Mouse (Mus musculus): ENCODE results near the gene Acacb. TPM values are rescaled to one million over a fixed set of nuclear protein-coding genes. Genes with fewer than 3 reads are reported as not detected.
A peak's percentile ranks its signal among the peaks of the same experiment; 100 is the strongest.

Acacb gene
- total RNA-seq, 2 experiments from 2014 or later, result 4.4 to 5.3 TPM

DNA sequence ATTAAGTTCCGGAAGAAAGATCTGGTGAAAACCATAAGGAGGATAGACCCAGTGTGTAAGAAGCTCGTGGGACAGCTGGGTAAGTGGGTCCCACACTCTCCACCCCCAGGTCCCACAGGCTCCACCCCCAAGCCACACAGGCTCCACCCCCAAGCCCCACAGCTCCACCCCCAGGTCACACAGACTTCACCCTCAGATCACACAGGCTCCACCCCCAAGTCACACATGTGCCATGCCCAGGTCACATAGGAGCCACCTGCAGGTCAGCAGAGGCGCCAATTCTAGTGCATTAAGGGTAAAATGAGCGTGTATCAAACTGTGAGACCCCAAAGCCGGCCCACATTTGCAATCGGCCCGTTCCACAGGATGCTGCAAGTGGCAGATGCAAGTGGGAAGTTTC is 100.1 kb downstream of the Acacb start:
- TF ChIP-seq CTCF (IDR thresholded peaks at IDR 0.05), result no peak
- no peak for DNase-seq (ENCODE audit: extremely low spot score in 1 of 2, low spot score in 2 of 2)
- H3K27ac ChIP-seq, result no peak overlapping the region
- H3K4me3 ChIP-seq, result no peak overlapping the region
- intact Hi-C loops (cut with DNase I), result no loop called here

DNA sequence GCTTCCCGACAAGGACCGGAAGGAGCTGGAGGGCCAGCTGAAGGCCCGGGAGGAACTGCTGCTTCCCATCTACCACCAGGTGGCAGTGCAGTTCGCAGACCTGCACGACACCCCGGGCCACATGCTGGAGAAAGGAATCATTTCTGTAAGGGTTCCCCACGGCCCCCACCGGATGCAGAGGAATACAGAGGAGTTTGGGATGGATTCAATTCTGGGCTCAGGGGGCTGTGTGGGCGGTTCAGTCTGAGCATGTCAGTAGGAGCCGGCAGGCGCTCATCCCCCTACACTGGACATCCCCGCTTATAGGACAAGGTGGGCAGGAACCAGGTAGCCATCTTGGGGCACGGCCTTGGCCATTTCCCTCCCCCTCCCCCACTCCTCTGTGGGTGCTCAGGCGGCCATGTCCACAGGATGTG is 101.8 kb downstream of the Acacb start:
- peak; percentile 68 to 76 for DNase-seq (ENCODE audit: extremely low spot score in 1 of 2, low spot score in 2 of 2)
- Histone ChIP-seq H3K4me3 (no peak overlapping the region), H3K27ac (no peak overlapping the region)
- intact Hi-C loops (cut with DNase I), result loop anchor here (1.0 kb wide), 1 partner anchor 61 kb away; no protein-coding TSS in a partner anchor
- peak; percentile 93 for TF ChIP-seq CTCF (IDR thresholded peaks at IDR 0.05)

DNA sequence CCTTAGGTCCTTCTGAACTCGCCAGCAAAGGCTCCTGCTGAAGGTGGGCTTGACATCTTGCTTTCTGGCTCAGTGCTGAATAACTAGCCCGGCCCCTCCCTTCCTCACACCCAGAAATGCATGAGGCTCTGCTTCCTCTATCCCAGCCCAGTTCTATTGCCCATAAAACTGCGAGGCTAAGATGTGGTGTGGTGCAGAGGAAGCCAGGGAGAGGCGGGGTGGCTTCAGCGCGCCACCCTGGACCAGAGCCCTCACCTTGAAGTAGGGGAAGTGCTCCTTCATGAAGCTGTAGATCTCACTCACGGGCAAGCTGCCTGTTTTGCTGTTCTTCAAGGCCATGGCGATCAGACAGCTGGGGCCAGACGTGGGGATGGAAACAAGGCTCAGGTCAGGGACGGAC is 113.2 kb downstream of the Acacb start:
- no peak overlapping the region for H3K4me3 ChIP-seq
- intact Hi-C loops (cut with DNase I), result no loop called here
- no peak for DNase-seq (ENCODE audit: extremely low spot score in 1 of 2, low spot score in 2 of 2)
- no peak for TF ChIP-seq CTCF (IDR thresholded peaks at IDR 0.05)
- H3K27ac ChIP-seq, result no peak overlapping the region

DNA sequence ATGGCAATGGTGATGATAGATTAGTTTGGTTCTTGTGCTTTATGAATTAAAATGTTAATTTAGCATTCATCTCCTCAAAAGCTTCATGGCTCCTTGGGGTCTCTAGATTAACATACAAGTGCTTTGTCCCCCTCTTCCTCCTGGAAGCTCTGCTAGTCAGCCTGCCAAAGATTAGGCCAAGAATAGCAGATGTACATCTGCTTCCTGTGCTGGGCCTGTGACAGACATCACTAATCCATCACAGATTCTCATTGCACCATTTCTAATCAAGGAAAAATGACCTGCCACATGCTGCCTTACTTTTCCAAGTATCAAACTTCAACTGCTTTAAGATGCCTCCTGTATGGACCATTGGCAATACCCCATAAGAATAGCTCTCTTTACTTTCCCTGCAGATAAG is 115.2 kb downstream of the Acacb start:
- Histone ChIP-seq H3K4me3 (no peak overlapping the region), H3K27ac (no peak overlapping the region)
- DNase-seq (ENCODE audit: extremely low spot score in 1 of 2, low spot score in 2 of 2), result no peak
- intact Hi-C loops (cut with DNase I), result no loop called here
- TF ChIP-seq CTCF (IDR thresholded peaks at IDR 0.05), result no peak

DNA sequence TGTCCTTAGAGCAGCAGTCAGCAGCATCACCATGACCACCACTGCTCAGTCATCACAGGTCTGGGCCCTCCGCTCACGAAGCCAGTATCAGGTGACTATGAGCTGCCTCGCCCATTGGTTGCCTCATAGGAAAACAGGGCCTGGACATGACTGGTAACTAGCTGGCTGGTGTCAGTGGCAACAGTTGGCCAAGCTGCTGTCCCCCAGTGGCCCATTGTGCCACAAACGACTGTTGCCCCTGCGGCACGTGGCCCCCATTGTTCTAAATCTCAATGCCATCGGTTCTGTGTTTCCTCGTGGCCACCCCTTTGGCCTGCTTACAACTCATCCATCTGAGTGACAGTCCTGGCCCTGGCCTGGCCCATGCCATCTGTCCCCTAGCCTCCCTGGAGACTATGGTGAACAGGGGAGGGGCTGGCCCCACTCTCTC is 117.7 kb downstream of the Acacb start:
- TF ChIP-seq CTCF (IDR thresholded peaks at IDR 0.05), result no peak
- no peak overlapping the region for H3K27ac ChIP-seq
- intact Hi-C loops (cut with DNase I), result no loop called here

DNA sequence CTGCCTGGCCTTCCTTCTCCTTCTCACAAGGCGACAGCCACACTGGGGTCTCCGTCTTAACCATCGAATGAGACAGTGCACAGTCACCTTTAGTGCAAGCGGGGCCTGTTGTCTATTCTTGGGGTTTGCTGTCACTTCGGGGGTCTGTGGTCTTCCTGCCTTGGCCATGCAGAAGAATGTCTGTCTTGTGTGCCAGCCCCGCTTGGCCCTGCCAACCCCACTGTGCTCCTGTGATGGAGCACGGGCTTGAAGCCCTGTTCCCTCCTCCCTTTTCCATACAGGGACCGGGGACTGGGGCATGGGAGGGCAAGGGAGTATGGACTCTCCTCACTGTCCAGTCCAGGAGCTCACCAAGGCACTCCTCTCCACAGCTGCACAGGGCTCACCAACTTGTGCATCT is 118.5 kb downstream of the Acacb start:
- DNase-seq (ENCODE audit: extremely low spot score in 1 of 2, low spot score in 2 of 2), result no peak
- intact Hi-C loops (cut with DNase I), result no loop called here
- TF ChIP-seq CTCF (IDR thresholded peaks at IDR 0.05), result no peak
- Histone ChIP-seq H3K4me3 (no peak overlapping the region), H3K27ac (no peak overlapping the region)

More for the DNA sequence above, 117.7 kb downstream of the Acacb start:
- DNase-seq (ENCODE audit: extremely low spot score in 1 of 2, low spot score in 2 of 2), result no peak
- no peak overlapping the region for H3K4me3 ChIP-seq

DNA sequence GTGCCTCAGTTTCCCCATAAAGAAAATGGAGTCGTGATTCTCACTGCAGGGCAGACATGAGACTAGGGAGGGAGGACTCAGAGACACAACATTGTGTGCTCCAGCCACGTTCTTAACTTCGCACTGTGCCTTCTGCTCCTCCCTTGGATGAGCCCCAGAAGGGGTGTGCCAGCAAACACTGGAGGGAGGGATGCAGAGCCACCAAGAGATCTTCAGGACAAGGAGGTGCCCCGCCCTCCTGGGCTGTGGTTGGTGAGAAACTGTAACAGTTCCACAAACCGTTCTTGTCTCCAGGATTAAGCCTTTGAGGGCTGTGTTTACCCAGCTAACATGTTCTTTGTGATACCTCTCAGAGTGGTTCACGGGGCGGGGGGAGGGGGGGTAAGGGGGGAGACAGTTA is 122.3 kb downstream of the Acacb start:
- intact Hi-C loops (cut with DNase I), result no loop called here
- H3K4me3 ChIP-seq, result no peak overlapping the region
- TF ChIP-seq CTCF (IDR thresholded peaks at IDR 0.05), result no peak

DNA sequence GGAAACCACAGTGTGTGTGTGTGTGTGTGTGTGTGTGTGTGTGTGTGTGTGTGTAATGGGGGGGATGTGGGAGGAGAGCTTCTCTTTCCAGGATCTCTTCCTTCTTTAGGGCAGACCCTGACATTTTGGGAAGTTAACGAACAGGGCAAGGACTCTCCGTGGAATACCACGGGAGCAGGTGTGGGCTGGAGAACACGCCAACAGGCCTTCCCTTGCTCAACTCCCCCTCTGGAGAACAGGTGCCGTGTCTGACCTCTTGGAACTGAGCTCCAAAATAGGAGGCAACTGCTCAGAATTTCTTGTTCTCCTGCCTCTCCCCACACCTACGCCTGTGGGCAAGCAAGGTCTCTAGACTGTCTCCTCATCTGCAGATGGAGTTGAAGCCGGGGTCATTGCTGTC is 123.2 kb downstream of the Acacb start:
- no peak overlapping the region for H3K4me3 ChIP-seq
- no peak for TF ChIP-seq CTCF (IDR thresholded peaks at IDR 0.05)
- DNase-seq (ENCODE audit: extremely low spot score in 1 of 2, low spot score in 2 of 2), result no peak
- intact Hi-C loops (cut with DNase I), result no loop called here
- no peak overlapping the region for H3K27ac ChIP-seq

More for the DNA sequence above, 122.3 kb downstream of the Acacb start:
- H3K27ac ChIP-seq, result no peak overlapping the region
- DNase-seq (ENCODE audit: extremely low spot score in 1 of 2, low spot score in 2 of 2), result no peak

DNA sequence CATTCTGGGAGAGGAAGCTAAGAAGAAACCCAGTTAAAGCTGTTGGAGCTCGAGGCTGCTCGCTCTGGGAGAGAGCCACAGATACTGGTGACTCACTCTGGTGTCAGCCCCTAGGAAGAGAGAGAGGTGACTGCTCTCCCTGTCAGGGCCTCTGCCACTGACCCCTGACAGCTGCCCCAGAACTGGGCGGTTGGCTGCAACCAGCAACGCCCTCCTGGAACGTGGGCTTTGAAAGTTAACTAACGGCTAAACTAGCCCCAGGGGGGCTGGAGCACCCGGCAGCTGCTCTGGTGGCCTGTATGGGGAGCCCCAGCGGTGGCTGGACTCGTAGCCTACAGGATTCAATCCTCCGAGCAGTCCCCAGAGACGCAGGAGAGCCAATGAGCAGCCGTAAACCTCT is 123.6 kb downstream of the Acacb start:
- TF ChIP-seq CTCF (IDR thresholded peaks at IDR 0.05), result no peak
- intact Hi-C loops (cut with DNase I), result no loop called here
- no peak for DNase-seq (ENCODE audit: extremely low spot score in 1 of 2, low spot score in 2 of 2)

DNA sequence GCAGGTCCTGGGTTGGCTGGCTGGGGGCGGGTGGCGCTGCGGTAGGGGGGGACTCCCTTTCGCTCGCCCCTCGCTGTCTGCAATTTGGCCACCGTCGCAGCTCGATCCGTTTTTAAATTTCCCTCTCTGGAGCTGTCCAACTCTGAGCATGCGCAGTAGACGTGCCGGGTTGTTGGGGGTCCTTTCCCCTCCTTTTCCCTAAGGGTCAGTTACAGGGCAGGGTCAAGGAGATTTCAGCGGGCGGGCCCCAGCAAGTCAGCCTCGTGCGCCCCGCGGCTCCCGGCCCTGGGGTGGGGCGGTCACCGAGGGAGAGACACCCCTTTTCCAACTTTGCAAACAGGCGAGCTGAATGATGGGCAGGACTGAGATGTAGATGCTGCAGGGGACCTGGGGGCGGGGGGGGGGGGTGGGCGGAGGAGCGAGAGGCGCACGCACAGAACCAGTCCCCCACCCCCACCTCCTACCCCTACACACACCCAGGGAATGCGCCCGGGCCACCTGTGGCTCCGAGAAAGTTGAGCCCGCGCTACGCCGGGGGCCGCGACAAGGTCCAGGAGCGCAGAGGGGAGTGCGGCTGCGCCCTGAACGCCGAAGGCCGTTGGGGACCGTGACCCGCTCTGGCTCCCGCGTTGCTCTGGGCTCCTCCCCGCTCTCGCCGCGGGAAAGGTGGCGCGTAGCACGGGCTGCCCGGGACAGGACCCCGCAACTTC is 127.5 kb downstream of the Acacb start, which contains the start of gene Foxn4:
TSS of gene Foxn4 (minus strand) at position 115 of the 710 bp plus-strand sequence.
- intact Hi-C loops (cut with DNase I), result no loop called here
- Histone ChIP-seq H3K4me3 (no peak within 1 kb of the TSS), H3K27ac (no peak within 1 kb of the TSS)
- no peak for DNase-seq (ENCODE audit: extremely low spot score in 1 of 2, low spot score in 2 of 2)
- no peak for TF ChIP-seq CTCF (IDR thresholded peaks at IDR 0.05)

More for the DNA sequence above, 123.6 kb downstream of the Acacb start:
- no peak overlapping the region for H3K4me3 ChIP-seq
- no peak overlapping the region for H3K27ac ChIP-seq

DNA sequence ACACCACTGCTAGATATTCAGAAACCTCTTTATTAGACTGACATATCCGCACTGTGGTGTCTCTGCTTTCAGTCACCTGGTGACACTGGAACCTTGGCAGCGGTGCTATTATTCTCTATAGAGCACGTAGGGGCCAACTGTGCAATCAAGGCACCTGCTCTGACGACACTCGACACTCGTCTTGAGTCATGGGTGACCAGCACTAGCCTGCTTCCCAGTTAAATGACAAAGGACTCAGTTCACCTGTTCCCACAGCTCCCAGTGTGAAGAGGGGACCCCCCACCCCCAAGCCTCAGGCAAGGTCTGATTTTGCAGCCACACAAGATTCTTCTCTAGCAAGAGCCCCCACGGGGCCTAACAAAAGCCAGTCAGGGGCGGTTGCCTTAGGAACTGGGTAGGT is 129.0 kb downstream of the Acacb start:
- intact Hi-C loops (cut with DNase I), result no loop called here
- DNase-seq (ENCODE audit: extremely low spot score in 1 of 2, low spot score in 2 of 2), result no peak
- Histone ChIP-seq H3K27ac (no peak overlapping the region), H3K4me3 (no peak overlapping the region)
- TF ChIP-seq CTCF (IDR thresholded peaks at IDR 0.05), result no peak

DNA sequence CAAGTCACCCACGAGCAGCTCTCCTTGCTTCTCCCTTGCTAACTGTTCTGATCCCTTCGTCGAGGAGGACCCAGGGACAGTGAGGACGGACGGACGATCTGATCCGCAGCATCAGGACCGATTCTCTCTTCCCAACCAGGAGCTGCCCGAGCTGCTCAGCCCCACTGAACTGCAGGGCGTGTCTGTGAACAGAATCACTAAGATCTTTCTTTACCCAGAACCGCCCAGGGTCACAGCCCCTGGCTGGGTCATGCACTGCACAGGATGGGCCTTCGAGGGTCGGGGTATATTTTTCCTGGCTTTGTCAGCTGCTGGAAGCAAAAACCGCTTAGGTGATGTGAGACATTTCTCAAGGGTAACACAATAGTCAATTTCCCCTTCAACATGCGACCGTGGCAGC is 129.7 kb downstream of the Acacb start:
- intact Hi-C loops (cut with DNase I), result no loop called here
- TF ChIP-seq CTCF (IDR thresholded peaks at IDR 0.05), result no peak
- no peak overlapping the region for H3K4me3 ChIP-seq
- H3K27ac ChIP-seq, result no peak overlapping the region
- DNase-seq (ENCODE audit: extremely low spot score in 1 of 2, low spot score in 2 of 2), result no peak

Data from left cerebral cortex, adult 2 months (tissue).